Mouse (Mus musculus) CH12.LX (cell line): ENCODE measurements around the gene Acvr1. TPM values are rescaled to one million over a fixed set of nuclear protein-coding genes. Genes with fewer than 3 reads are reported as not detected.

ENCODE experiments used
- DNase-seq: peaks from one replicate; pipeline ENCODE4 v3.0.0-alpha.2; 2013; ENCODE audit errors: extremely low read depth
- H3K27ac ChIP-seq: 2 replicates; pipeline ENCODE4 v1.5.1; 2012; ENCODE audit warnings: low read depth, mild to moderate bottlenecking, control low read depth, moderate library complexity; ENCODE audit not compliant: insufficient read depth
- H3K27me3 ChIP-seq: replicated peaks from 2 replicates; pipeline ENCODE3; 2012; ENCODE audit warnings: inconsistent platforms
- H3K36me3 ChIP-seq, 2 experiments: replicated peaks in 1 of 2; 2 replicates each; pipeline versions ENCODE3 to v1.6.1; 2012; ENCODE audit warnings: inconsistent platforms in 1 of 2, low read length in 1 of 2, mild to moderate bottlenecking in 1 of 2, mixed read lengths in 1 of 2, moderate library complexity in 1 of 2; ENCODE audit not compliant: control insufficient read depth in 1 of 2, insufficient read depth in 1 of 2
- H3K4me1 ChIP-seq, 2 experiments: 2 replicates each; pipeline ENCODE4 v1.6.1; 2012; ENCODE audit warnings: inconsistent platforms in 1 of 2, moderate library complexity in 1 of 2; ENCODE audit not compliant: insufficient read depth in 2 of 2, control insufficient read depth in 1 of 2
- H3K4me2 ChIP-seq: 2 replicates; pipeline ENCODE4 v1.6.1; 2012; ENCODE audit warnings: low read depth, mild to moderate bottlenecking, control low read depth; ENCODE audit not compliant: poor library complexity, insufficient read depth, severe bottlenecking
- H3K4me3 ChIP-seq, 3 experiments: fragments of 150-350 bp in 1 of 3; sonication (generic) in 1 of 3; replicated peaks in 1 of 3; 2 replicates each; pipeline versions ENCODE3 to v1.5.1; 2011 to 2012; ENCODE audit warnings: low read depth in 2 of 3, low read length in 2 of 3, mild to moderate bottlenecking in 2 of 3, moderate library complexity in 2 of 3, control low read depth in 1 of 3, improper control_type of control experiment in 1 of 3, inconsistent platforms in 1 of 3, mixed read lengths in 1 of 3; ENCODE audit not compliant: poor library complexity in 1 of 3
- H3K79me2 ChIP-seq: replicated peaks from 2 replicates; pipeline ENCODE4 v1.6.1; 2012; ENCODE audit warnings: mild to moderate bottlenecking, moderate library complexity; ENCODE audit not compliant: control insufficient read depth, poor library complexity, insufficient read depth, severe bottlenecking; ENCODE audit errors: extremely low read depth
- H3K9ac ChIP-seq: 2 replicates; pipeline ENCODE4 v1.6.1; 2012; ENCODE audit warnings: low read depth, mild to moderate bottlenecking, control low read depth, moderate library complexity; ENCODE audit not compliant: insufficient read depth
- H3K9me3 ChIP-seq: replicated peaks from 2 replicates; pipeline ENCODE3; 2012; ENCODE audit warnings: low read length, inconsistent platforms, mixed read lengths
- BHLHE40 ChIP-seq: IDR thresholded peaks from 2 replicates; pipeline ENCODE4 v1.6.1; 2011; ENCODE audit warnings: mild to moderate bottlenecking, low read depth, low read length, improper control_type of control experiment
- CHD2 ChIP-seq: IDR thresholded peaks from 2 replicates; pipeline ENCODE4 v1.6.1; 2011; ENCODE audit warnings: low read length, improper control_type of control experiment
- CTCF ChIP-seq, 2 experiments: IDR thresholded peaks in 1 of 2; conservative IDR thresholded peaks in 1 of 2; 2 replicates each; pipeline ENCODE4 v1.5.1; 2011 to 2012; ENCODE audit warnings: low read depth in 2 of 2, low read length in 2 of 2, improper control_type of control experiment in 1 of 2, inconsistent platforms in 1 of 2, mild to moderate bottlenecking in 1 of 2, moderate library complexity in 1 of 2
- E2F4 ChIP-seq: IDR thresholded peaks from 2 replicates; pipeline ENCODE4 v1.6.1; 2011; ENCODE audit warnings: low read depth, low read length, improper control_type of control experiment; ENCODE audit not compliant: insufficient replicate concordance
- EP300 ChIP-seq: IDR thresholded peaks from 2 replicates; pipeline ENCODE4 v1.6.1; 2011; ENCODE audit warnings: low read length, improper control_type of control experiment
- ETS1 ChIP-seq: conservative IDR thresholded peaks from 2 replicates; pipeline ENCODE4 v1.6.1; 2012; ENCODE audit warnings: low read depth, mild to moderate bottlenecking, inconsistent platforms, low read length, improper control_type of control experiment, moderate library complexity
- HCFC1 ChIP-seq: IDR thresholded peaks from 2 replicates; pipeline ENCODE4 v1.6.1; 2012; ENCODE audit warnings: low read depth, mild to moderate bottlenecking, inconsistent platforms, low read length, improper control_type of control experiment
- IRF4 ChIP-seq: IDR thresholded peaks from 2 replicates; pipeline ENCODE4 v1.6.1; 2014; ENCODE audit warnings: low read depth, mild to moderate bottlenecking, inconsistent platforms, low read length, improper control_type of control experiment
- JUND ChIP-seq: conservative IDR thresholded peaks from 2 replicates; pipeline ENCODE4 v1.6.1; 2011; ENCODE audit warnings: low read depth, low read length, improper control_type of control experiment
- KAT2A ChIP-seq: IDR thresholded peaks from 2 replicates; pipeline ENCODE4 v1.6.1; 2012; ENCODE audit warnings: low read length, improper control_type of control experiment, inconsistent platforms; ENCODE audit not compliant: insufficient replicate concordance
- MAFK ChIP-seq: IDR thresholded peaks from 2 replicates; pipeline ENCODE4 v1.6.1; 2011; ENCODE audit warnings: low read length, improper control_type of control experiment; ENCODE audit not compliant: insufficient replicate concordance
- POLR2A ChIP-seq: IDR thresholded peaks from 2 replicates; pipeline ENCODE4 v1.6.1; 2011; ENCODE audit warnings: low read depth, mild to moderate bottlenecking, improper control_type of control experiment, low read length
- RAD21 ChIP-seq: IDR thresholded peaks from 2 replicates; pipeline ENCODE4 v1.6.1; 2011; ENCODE audit warnings: low read depth, mild to moderate bottlenecking, low read length, improper control_type of control experiment, moderate library complexity
- SMC3 ChIP-seq: IDR thresholded peaks from 2 replicates; pipeline ENCODE4 v1.6.1; 2011; ENCODE audit warnings: low read depth, low read length, improper control_type of control experiment
- TCF12 ChIP-seq: IDR thresholded peaks from 2 replicates; pipeline ENCODE4 v1.6.1; 2014; ENCODE audit warnings: low read depth, mild to moderate bottlenecking, inconsistent platforms, low read length, improper control_type of control experiment
- ZC3H11A ChIP-seq: IDR thresholded peaks from 2 replicates; pipeline ENCODE4 v1.6.1; 2012; ENCODE audit warnings: low read depth, mild to moderate bottlenecking, inconsistent platforms, low read length, improper control_type of control experiment
- ZKSCAN1 ChIP-seq: IDR thresholded peaks from 2 replicates; pipeline ENCODE4 v1.6.1; 2012; ENCODE audit warnings: low read depth, inconsistent platforms, low read length, improper control_type of control experiment, borderline replicate concordance
- ZNF384 ChIP-seq: IDR thresholded peaks from 2 replicates; pipeline ENCODE4 v1.6.1; 2012; ENCODE audit warnings: low read depth, low read length, improper control_type of control experiment, inconsistent platforms
- dilution Hi-C: fragments of 300-500 bp; cut with MboI; formaldehyde crosslinking; loops from 2 replicates; pipeline ENCODE4 v1.14.3; 2020; ENCODE audit warnings: low sequenced_read_pairs; ENCODE audit not compliant: extremely low pct_unique_long_range_greater_than_20kb, extremely low pct_ligation_motif_present
- in situ Hi-C: fragments of 300-500 bp; cut with MboI; formaldehyde crosslinking; loops from 3 replicates; pipeline ENCODE4 v1.14.3; 2019; ENCODE audit warnings: low sequenced_read_pairs, low pct_ligation_motif_present, low pct_unique_long_range_greater_than_20kb, mixed read lengths
- polyA plus RNA-seq: library from polyadenylated mRNA; unstranded; fragments of >175 nt; gene quantifications from 2 replicates; pipeline ENCODE4 v1.2.1, GENCODE M21; 2012; ENCODE audit warnings: low read depth; ENCODE audit not compliant: insufficient read length
- total RNA-seq, 2 experiments: library from RNA; depleted of rRNA; stranded (reverse); fragments of 300-350 nt in 1 of 2; fragments of >200 nt in 1 of 2; gene quantifications; 2 replicates each; pipeline ENCODE4 v1.2.3; 2012 to 2014

The Acvr1 gene
- total and polyA plus RNA-seq, 3 experiments: not detected

DNA sequence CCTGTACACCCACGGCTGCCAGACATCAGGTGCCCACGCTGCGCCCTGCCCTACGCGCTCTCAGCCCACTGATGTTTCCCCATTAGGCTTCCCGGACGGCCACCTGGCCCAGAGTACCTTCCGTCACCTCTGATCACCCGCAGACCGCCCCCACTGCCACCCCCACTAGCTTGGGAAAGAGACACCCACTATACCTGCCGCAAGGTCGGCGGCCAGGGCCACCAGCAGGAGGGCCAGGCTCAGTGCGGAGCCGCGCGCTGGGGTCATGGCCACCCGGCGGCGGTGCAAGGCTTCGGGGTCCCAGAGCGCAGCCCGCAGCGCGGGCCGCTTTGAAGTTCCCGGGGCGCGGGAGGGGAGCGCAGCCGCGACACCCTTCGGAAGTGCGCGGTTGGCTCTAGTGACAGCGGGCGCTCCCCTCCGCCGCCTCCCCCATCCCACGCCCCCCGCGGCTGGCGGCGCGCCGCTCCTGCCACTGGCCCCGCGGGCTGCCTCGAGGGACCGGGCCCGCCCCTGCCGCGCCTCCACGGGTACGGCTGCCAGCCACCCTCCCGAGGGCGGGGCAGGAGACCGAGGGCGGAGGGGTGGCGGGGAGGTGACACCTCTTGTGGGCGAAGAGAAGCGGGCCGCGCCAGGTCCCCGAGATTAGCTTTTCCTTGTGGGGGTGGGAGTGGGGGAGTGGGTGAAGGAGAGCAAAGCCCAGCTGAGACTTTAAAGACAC, 209.4 kb downstream of the Acvr1 start, which contains the start of gene Acvr1c:
TSS of gene Acvr1c (minus strand) at position 482 of the 718 bp plus-strand sequence.
- TF ChIP-seq ETS1 (no peak), CHD2 (no peak), ZNF384 (no peak), IRF4 (no peak), TCF12 (no peak)
- no peak within 1 kb of the TSS for H3K4me2 ChIP-seq
- H3K4me3 ChIP-seq: no peak within 1 kb of the TSS
- H3K9me3 ChIP-seq: no peaks in the 10 kb centered on the region
- in situ Hi-C loops (no loop called here), dilution Hi-C loops (no loop called here)
- no peaks in the 10 kb centered on the region for H3K4me1 ChIP-seq
- no peak for DNase-seq
- no peak within 1 kb of the TSS for H3K27ac ChIP-seq
- no peaks in the 10 kb centered on the region for H3K27me3 ChIP-seq
- H3K9ac ChIP-seq: no peak within 1 kb of the TSS
- no peaks in the 10 kb centered on the region for H3K79me2 ChIP-seq
- H3K36me3 ChIP-seq: no peaks in the 10 kb centered on the region

DNA sequence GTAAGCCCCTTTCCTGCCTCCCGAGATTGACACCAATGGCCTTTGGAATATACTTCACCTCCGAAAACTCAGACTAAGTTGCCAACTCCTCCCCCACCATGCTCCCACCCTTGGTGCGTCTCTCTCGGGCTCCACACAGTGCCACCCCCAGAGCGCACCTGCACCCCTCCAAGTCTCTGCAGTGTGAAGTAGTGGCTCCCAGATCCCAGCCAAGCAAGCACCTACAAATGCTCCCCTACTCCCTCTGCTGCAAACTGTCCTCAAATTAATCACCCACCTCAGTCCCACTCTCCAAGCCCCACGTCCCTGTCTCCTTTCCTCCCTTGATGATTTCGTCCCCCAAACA, 209.9 kb downstream of the Acvr1 start:
- Histone ChIP-seq H3K27me3 (no peaks in the 10 kb centered on the region), H3K4me3 (no peak overlapping the region), H3K79me2 (no peaks in the 10 kb centered on the region), H3K4me1 (no peaks in the 10 kb centered on the region)
- TF ChIP-seq HCFC1 (no peak), E2F4 (no peak), EP300 (no peak), MAFK (no peak), POLR2A (no peak)
- TF ChIP-seq, all 38 proteins: peak for 0
- Histone ChIP-seq H3K9me3 (no peaks in the 10 kb centered on the region), H3K4me2 (no peak overlapping the region), H3K9ac (no peak overlapping the region), H3K36me3 (no peaks in the 10 kb centered on the region), H3K27ac (no peak overlapping the region)
- no peak for DNase-seq
- dilution Hi-C loops (no loop called here), in situ Hi-C loops (no loop called here)

DNA sequence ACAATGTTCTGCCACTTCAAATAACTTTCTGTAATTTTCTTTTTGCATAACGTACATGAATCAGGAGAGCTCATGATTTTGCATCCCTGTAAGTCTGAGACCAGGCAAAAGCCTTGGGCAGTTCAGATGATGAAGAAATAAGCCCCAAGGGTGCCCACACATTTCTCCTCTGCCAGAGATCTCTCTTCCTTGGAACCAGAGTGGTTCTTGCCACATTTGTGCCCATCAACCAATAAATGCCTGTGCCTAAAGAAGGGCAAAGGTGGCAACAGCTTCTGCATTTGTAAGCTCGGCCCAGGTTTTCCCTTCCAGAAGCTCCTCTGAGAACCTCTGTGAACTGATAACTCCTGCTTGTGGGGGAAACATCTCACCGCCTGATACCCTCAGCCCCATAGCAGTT, 212.6 kb downstream of the Acvr1 start:
- no peaks in the 10 kb centered on the region for H3K36me3 ChIP-seq
- dilution Hi-C loops (no loop called here), in situ Hi-C loops (no loop called here)
- no peaks in the 10 kb centered on the region for H3K9me3 ChIP-seq
- H3K4me3 ChIP-seq: no peak overlapping the region
- H3K27me3 ChIP-seq: no peaks in the 10 kb centered on the region
- no peak for TF ChIP-seq ZKSCAN1
- no peak for TF ChIP-seq ZC3H11A
- no peak for TF ChIP-seq POLR2A
- TF ChIP-seq RAD21: no peak
- TF ChIP-seq KAT2A: no peak
- no peak for TF ChIP-seq IRF4
- no peak for TF ChIP-seq BHLHE40
- TF ChIP-seq SMC3: no peak
- no peak for TF ChIP-seq CTCF (conservative IDR thresholded peaks at IDR 0.05 in 1 of 2, IDR thresholded peaks at IDR 0.05 in 1 of 2; ENCODE audit: low read depth in 2 of 2, low read length in 2 of 2)
- no peak for TF ChIP-seq JUND
- no peak for DNase-seq
- no peak overlapping the region for H3K4me2 ChIP-seq
- no peak overlapping the region for H3K27ac ChIP-seq
- H3K79me2 ChIP-seq: no peaks in the 10 kb centered on the region
- no peak overlapping the region for H3K9ac ChIP-seq
- H3K4me1 ChIP-seq: no peaks in the 10 kb centered on the region
